Mouse (Mus musculus) olfactory bulb, adult 2 months (tissue): Measurements from ENCODE around the gene Cobl.

ENCODE experiments used
- CTCF ChIP-seq: fragments of 200-500 bp; IDR thresholded peaks from 2 replicates; pipeline ENCODE4 v1.5.1; 2012; ENCODE audit warnings: low read depth, mild to moderate bottlenecking, low read length, moderate library complexity; ENCODE audit not compliant: insufficient read depth
- POLR2A ChIP-seq: fragments of 200-500 bp; IDR thresholded peaks from 2 replicates; pipeline ENCODE4 v1.6.1; 2012; ENCODE audit warnings: mild to moderate bottlenecking, low read depth, low read length, moderate library complexity; ENCODE audit not compliant: insufficient read depth

GRCm38 (mm10) chr11:12465229-12465628, 469 bp upstream of the Cobl start:
- TF ChIP-seq POLR2A (no peak), CTCF (no peak)
